Mouse (Mus musculus) midbrain, embryonic 12.5 days (tissue): ENCODE results near the gene Plpp7. TPM values are rescaled to one million over a fixed set of nuclear protein-coding genes. Genes with fewer than 3 reads are reported as not detected.

ENCODE experiments used
- ATAC-seq: fragments of 200-750 bp; cut with Nextera tagmentation; 2 replicates; pipeline ENCODE4 v1.8.0; 2017; ENCODE audit warnings: low read depth, moderate TSS enrichment, moderate library complexity; ENCODE audit not compliant: low FRiP score
- H3K27ac ChIP-seq: fragments of 300-500 bp; sonication (generic); replicated peaks from 2 replicates; pipeline ENCODE4 v1.5.1; 2016; ENCODE audit warnings: mild to moderate bottlenecking
- H3K27me3 ChIP-seq: fragments of 300-500 bp; sonication (generic); 2 replicates; pipeline ENCODE4 v1.6.1; 2016; ENCODE audit warnings: mild to moderate bottlenecking
- H3K36me3 ChIP-seq: fragments of 300-500 bp; sonication (generic); 2 replicates; pipeline ENCODE4 v1.6.1; 2016
- H3K4me1 ChIP-seq: fragments of 300-500 bp; sonication (generic); 2 replicates; pipeline ENCODE4 v1.6.1; 2016
- H3K4me2 ChIP-seq: fragments of 300-500 bp; sonication (generic); replicated peaks from 2 replicates; pipeline ENCODE4 v1.6.1; 2016; ENCODE audit warnings: mild to moderate bottlenecking, moderate library complexity
- H3K4me3 ChIP-seq: fragments of 300-500 bp; sonication (generic); 2 replicates; pipeline ENCODE4 v1.5.1; 2016; ENCODE audit warnings: mild to moderate bottlenecking
- H3K9ac ChIP-seq: fragments of 300-500 bp; sonication (generic); replicated peaks from 2 replicates; pipeline ENCODE4 v1.6.1; 2016; ENCODE audit warnings: mild to moderate bottlenecking, moderate library complexity
- H3K9me3 ChIP-seq: fragments of 300-500 bp; sonication (generic); 2 replicates; pipeline ENCODE4 v1.6.1; 2016; ENCODE audit warnings: mild to moderate bottlenecking
- whole genome bisulfite sequencing: fragments of 180-500 bp; shearing (Covaris S2); methylation state at CpG from one replicate; pipeline ENCODE4 v1.1.7; 2016; 5-methylcytosine and 5-hydroxymethylcytosine counted together
- polyA plus RNA-seq: library from polyadenylated mRNA; unstranded; fragments of >200 nt; fragmentation: Nextera tagmentation; extraction: Ambion mirVana; gene quantifications from 2 replicates; pipeline ENCODE4 v1.2.1, GENCODE M21; 2016

The Plpp7 gene
- polyA plus RNA-seq, 1 experiment from 2014 or later: 8.4 TPM

DNA sequence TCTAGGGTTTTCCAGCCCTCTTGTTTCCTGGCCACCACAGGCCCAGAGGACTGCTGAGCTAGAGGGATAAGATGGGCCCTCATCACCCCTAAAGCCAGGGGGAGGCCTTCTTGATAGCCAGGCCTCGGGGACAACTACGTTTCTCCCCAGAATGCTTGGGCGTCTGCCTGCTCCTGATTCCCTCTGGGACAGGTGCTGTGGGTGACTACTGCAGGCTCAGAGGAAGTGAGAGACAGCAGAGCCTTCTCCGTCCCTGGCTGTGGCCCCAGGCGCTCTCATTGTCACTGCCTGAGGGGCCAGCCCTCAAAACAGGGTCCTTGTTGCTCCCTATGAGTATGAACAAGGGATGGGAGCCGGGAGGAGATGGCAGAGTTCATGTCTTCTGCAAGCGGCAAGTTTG lies 10.6 kb downstream of the Plpp7 start:
- Histone ChIP-seq H3K4me2 (no peak overlapping the region), H3K9ac (no peak overlapping the region), H3K4me1 (peaks cover 23% of the 10 kb centered on the region), H3K27me3 (no peaks in the 10 kb centered on the region), H3K9me3 (no peaks in the 10 kb centered on the region), H3K4me3 (no peak overlapping the region), H3K27ac (no peak overlapping the region), H3K36me3 (no peaks in the 10 kb centered on the region)
- 90% methylated on average over 7 of the region's 7 CpGs for WGBS
- no peak for ATAC-seq

- WGBS: 87% methylated on average over 1 of the region's 1 CpGs
- ATAC-seq: no peak
- Histone ChIP-seq H3K4me3 (no peak overlapping the region), H3K4me2 (no peak overlapping the region), H3K27me3 (no peaks in the 10 kb centered on the region), H3K4me1 (no peaks in the 10 kb centered on the region), H3K9ac (no peak overlapping the region), H3K27ac (no peak overlapping the region), H3K9me3 (no peaks in the 10 kb centered on the region), H3K36me3 (no peaks in the 10 kb centered on the region)
These were observed 15.9 kb downstream of the Plpp7 start for GRCm38 (mm10) chr2:32111268-32111667.

DNA sequence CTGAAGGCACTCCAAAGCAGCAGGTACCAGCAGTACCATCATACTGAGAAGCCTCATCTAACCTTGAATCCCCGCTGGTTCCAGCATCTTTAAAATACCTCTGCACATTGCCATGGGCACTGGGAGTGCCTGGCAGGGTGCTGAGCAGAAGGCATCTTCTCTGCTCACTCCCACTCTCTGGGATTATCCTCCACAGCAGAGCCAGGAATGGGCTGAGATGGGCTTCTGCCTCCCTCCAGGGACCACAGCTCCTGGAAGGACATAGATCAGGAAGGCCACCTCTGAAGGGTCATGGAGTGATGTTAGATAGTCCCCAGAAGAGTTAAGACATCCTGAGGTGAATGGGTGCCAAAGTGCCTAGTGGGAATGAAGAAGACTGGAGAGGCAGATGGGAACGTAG lies 17.2 kb downstream of the Plpp7 start:
- no peak overlapping the region for H3K27ac ChIP-seq
- H3K4me2 ChIP-seq: no peak overlapping the region
- no peaks in the 10 kb centered on the region for H3K36me3 ChIP-seq
- WGBS: 61% methylated on average over 2 of the region's 2 CpGs
- H3K4me3 ChIP-seq: no peak overlapping the region
- ATAC-seq: no peak
- no peaks in the 10 kb centered on the region for H3K27me3 ChIP-seq
- H3K4me1 ChIP-seq: no peaks in the 10 kb centered on the region
- no peaks in the 10 kb centered on the region for H3K9me3 ChIP-seq
- H3K9ac ChIP-seq: no peak overlapping the region

DNA sequence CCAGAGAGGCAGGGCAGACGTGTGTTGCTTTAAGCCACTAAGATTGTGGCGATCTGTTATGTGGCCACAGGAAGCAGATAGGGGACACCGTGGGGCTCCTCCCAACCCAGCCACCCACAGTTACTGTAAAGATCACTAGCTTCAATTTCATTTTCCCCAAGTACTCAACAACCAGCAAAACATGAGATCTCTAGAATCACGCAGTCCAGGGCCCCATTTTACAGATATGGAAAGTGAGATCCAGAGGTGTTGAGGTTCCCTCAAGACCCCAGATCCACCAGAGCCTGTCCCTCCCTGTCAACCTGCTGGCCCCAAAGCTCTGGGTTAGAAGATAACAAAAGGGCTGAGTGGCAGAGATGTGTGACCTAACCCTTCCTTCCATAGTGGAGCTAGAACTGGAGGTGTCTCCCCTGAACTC lies 20.5 kb downstream of the Plpp7 start:
- Histone ChIP-seq H3K36me3 (no peaks in the 10 kb centered on the region), H3K9ac (no peak overlapping the region), H3K27me3 (no peaks in the 10 kb centered on the region), H3K4me2 (no peak overlapping the region), H3K27ac (no peak overlapping the region), H3K4me1 (no peaks in the 10 kb centered on the region), H3K9me3 (no peaks in the 10 kb centered on the region), H3K4me3 (no peak overlapping the region)
- 93% methylated on average over 4 of the region's 4 CpGs for WGBS
- no peak for ATAC-seq

- WGBS: 91% methylated on average over 20 of the region's 20 CpGs
- Histone ChIP-seq H3K27me3 (no peaks in the 10 kb centered on the region), H3K9me3 (no peaks in the 10 kb centered on the region), H3K4me2 (no peak overlapping the region), H3K36me3 (no peaks in the 10 kb centered on the region), H3K4me1 (no peaks in the 10 kb centered on the region), H3K27ac (no peak overlapping the region), H3K9ac (no peak overlapping the region), H3K4me3 (no peak overlapping the region)
- no peak for ATAC-seq
These were observed 24.7 kb downstream of the Plpp7 start for GRCm38 (mm10) chr2:32119802-32120750.

DNA sequence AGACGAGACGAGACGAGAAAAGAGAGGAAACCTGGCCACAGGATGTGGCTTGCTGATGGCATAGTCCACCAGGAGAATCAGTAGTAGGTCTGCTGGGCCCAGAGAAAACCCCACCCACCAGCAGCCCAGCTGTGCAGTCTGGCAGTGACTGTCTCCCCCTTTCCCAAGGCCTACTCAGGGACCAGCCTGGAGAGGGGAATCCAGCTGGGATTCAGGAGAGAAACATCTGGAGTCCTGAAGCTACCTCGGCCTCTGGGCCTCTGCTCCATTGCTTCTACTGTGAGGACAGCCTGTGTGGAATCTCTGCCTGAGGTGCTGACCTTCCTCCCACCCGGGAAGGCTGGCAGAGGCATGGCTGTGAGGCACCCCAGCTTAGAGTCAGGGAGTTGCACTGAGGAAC lies 25.8 kb downstream of the Plpp7 start:
- Histone ChIP-seq H3K4me2 (no peak overlapping the region), H3K27me3 (no peaks in the 10 kb centered on the region), H3K4me1 (no peaks in the 10 kb centered on the region), H3K4me3 (no peak overlapping the region), H3K9ac (no peak overlapping the region), H3K9me3 (no peaks in the 10 kb centered on the region), H3K27ac (no peak overlapping the region), H3K36me3 (no peaks in the 10 kb centered on the region)
- WGBS: 69% methylated on average over 5 of the region's 5 CpGs
- ATAC-seq: no peak

DNA sequence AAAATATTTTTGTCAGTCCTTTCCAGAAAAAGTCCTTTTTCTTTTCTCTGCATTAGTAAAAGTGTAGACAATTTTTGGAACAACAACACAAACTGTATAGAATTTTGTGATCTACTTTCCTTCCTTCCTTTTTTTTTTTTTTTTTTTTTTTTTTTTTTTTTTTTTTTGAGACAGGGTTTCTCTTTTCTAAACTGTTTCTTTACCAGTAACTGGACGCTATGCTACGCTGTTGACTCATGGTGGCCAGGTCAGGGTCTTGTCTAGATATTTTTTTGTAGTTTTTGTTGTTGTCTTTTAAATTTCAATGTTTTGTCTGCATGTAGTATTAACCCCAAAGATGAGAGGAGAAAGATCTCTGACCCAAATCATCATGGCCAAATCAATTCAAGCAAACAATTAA lies 26.5 kb downstream of the Plpp7 start:
- Histone ChIP-seq H3K36me3 (no peaks in the 10 kb centered on the region), H3K4me1 (no peaks in the 10 kb centered on the region), H3K27me3 (no peaks in the 10 kb centered on the region), H3K4me2 (no peak overlapping the region), H3K9me3 (no peaks in the 10 kb centered on the region), H3K4me3 (no peak overlapping the region), H3K27ac (no peak overlapping the region), H3K9ac (no peak overlapping the region)
- WGBS: 61% methylated on average over 2 of the region's 2 CpGs
- no peak for ATAC-seq

GRCm38 (mm10) chr2:32127653-32128535 lies 32.6 kb downstream of the Plpp7 start:
- Histone ChIP-seq H3K4me2 (no peak overlapping the region), H3K36me3 (no peaks in the 10 kb centered on the region), H3K9ac (no peak overlapping the region), H3K4me3 (no peak overlapping the region), H3K27me3 (no peaks in the 10 kb centered on the region; the same call in 1 of the 2 replicates), H3K27ac (no peak overlapping the region), H3K9me3 (no peaks in the 10 kb centered on the region), H3K4me1 (peaks cover 11% of the 10 kb centered on the region)
- WGBS: 33% methylated on average over 16 of the region's 16 CpGs
- ATAC-seq: no peak

DNA sequence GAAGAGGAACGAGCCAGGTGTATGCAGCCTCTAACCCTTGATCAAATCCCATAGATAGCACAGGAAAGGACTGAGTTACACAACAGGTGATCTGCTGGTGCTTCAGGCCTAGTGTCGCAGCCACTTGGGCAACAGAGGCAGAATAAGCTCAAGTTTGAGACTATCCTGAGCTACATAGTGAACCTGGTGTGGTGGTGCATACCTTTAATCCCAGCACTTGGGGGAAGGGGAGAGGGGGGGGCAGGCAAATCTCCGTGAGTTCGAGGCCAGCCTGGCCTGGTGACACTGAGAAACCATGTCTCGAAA lies 33.2 kb downstream of the Plpp7 start:
- WGBS: 79% methylated on average over 5 of the region's 5 CpGs
- no peaks in the 10 kb centered on the region; the same call in 1 of the 2 replicates for H3K27me3 ChIP-seq
- H3K9me3 ChIP-seq: no peaks in the 10 kb centered on the region
- no peak overlapping the region for H3K9ac ChIP-seq
- H3K4me1 ChIP-seq: peaks cover 11% of the 10 kb centered on the region
- no peak overlapping the region for H3K27ac ChIP-seq
- H3K36me3 ChIP-seq: no peaks in the 10 kb centered on the region
- no peak for ATAC-seq
- H3K4me2 ChIP-seq: no peak overlapping the region
- no peak overlapping the region for H3K4me3 ChIP-seq

DNA sequence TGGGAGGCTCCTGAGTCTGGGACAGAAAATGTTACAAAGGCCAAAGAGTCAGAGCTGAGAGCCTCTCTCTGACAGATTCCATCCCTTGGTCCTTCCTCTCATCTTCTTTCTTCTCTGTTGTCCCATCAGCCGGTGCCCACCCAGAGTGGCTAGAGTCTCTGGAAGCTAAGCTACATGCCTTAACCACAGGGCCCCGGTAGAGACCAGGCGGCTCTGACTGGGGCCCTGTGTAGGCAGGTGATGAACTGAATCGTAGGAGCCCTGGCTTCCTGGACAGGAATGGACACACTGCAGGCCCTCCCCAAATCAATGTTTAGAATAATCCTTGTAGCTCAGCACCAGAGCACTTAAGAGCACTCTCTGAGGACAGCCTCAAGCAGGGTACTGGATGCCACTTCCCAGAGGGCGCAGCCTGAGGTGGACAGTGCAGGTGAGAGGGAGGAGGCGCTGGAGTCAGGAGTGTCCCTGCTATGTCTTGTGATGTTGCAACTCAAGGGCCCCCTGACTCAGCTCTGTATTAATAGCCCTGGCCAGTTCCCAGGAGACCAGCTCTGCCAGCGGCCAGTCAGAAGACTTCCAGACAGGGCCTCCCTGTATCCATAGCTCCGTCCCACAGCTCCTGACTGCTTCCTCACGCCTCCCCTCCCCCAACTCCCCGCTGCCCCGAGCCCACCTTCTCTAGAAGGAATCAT lies 34.2 kb downstream of the Plpp7 start:
- Histone ChIP-seq H3K36me3 (no peaks in the 10 kb centered on the region), H3K27me3 (no peaks in the 10 kb centered on the region; the same call in 1 of the 2 replicates), H3K4me2 (no peak overlapping the region; the same call in 1 of the 2 replicates), H3K27ac (no peak overlapping the region), H3K4me1 (peaks cover 11% of the 10 kb centered on the region), H3K4me3 (no peak overlapping the region), H3K9ac (no peak overlapping the region), H3K9me3 (no peaks in the 10 kb centered on the region)
- 61% methylated on average over 11 of the region's 11 CpGs for WGBS
- ATAC-seq: no peak

DNA sequence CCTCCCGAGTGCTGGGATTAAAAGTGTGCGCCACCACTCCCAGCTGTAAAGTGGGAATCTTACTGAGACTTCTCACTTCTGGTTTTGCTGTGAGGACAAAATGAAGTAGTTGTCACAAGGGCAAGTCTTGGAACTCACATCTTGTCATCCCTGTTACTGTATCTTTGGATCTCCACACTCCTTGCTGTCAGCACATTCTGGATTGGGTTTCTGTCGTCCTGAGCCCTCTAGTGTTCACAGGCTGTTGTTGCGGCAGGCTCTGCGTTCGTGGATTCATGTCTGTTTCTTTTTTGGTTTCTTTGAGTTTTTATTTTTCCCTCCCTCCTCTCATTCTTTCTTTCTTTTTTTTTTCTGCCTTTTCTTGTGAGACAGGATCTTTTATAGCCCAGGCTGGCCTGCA lies 35.1 kb downstream of the Plpp7 start:
- no peak overlapping the region for H3K27ac ChIP-seq
- H3K36me3 ChIP-seq: no peaks in the 10 kb centered on the region
- no peak overlapping the region for H3K4me2 ChIP-seq
- no peaks in the 10 kb centered on the region; the same call in 1 of the 2 replicates for H3K27me3 ChIP-seq
- no peaks in the 10 kb centered on the region for H3K9me3 ChIP-seq
- ATAC-seq: no peak
- H3K4me1 ChIP-seq: peaks cover 11% of the 10 kb centered on the region
- no peak overlapping the region for H3K4me3 ChIP-seq
- 32% methylated on average over 6 of the region's 6 CpGs for WGBS
- no peak overlapping the region for H3K9ac ChIP-seq
